ENCODE assay signal across 22 mouse cellular contexts in genomic region chr10:128629746-128630145, GRCm38 (mm10). TPM values are rescaled to one million over a fixed set of nuclear protein-coding genes. Genes with fewer than 3 reads are reported as not detected.
A peak's percentile ranks its signal among the peaks of the same experiment; 100 is the strongest.
DNase-seq lines count a peak whose midpoint lies in the region; ATAC-seq lines count a peak whose summit lies in the region.
"Had no signal": no experiment of that assay in that cellular context is flagged by ENCODE, and none has a peak within 500 bp of the region (broad histone marks: within the 10 kb centered on the region; RNA-seq: fewer than 3 reads in every experiment).

No protein-coding gene starts in this region.

- no peak for ATAC-seq in midbrain, embryonic 11.5 days (ENCODE audit: low FRiP score)
- ATAC-seq in midbrain, embryonic 14.5 days (ENCODE audit: low FRiP score, low TSS enrichment) = no peak
- peak; percentile 55 for ATAC-seq in liver, embryonic 15.5 days (ENCODE audit: insufficient read depth)
- ATAC-seq in activated CD4-positive, CD25-positive, alpha-beta regulatory T cell, adult 4 months = no peak
- ATAC-seq: forebrain, embryonic 16.5 days; hindbrain, embryonic 16.5 days had no signal

- no peak overlapping the region for H3K4me2 ChIP-seq in midbrain, embryonic 11.5 days
- H3K4me2 ChIP-seq in midbrain, embryonic 14.5 days (ENCODE audit: low read length) = no peak overlapping the region
- H3K4me2 ChIP-seq in liver, embryonic 15.5 days = peak overlapping the region; percentile 45
- H3K4me2 ChIP-seq: lung, embryonic 14.5 days; midbrain, embryonic 12.5 days; neural tube, embryonic 13.5 days had no signal

- no peak overlapping the region for H3K27ac ChIP-seq in midbrain, embryonic 11.5 days (ENCODE audit: low read depth, low read length)
- no peak overlapping the region for H3K27ac ChIP-seq in midbrain, embryonic 14.5 days (replicated peaks; ENCODE audit: low read depth, low read length)
- no peak overlapping the region; the same call in 1 of the 2 replicates for H3K27ac ChIP-seq in liver, embryonic 15.5 days (replicated peaks)
- H3K27ac ChIP-seq: layer of hippocampus, adult 2 months; midbrain, embryonic 12.5 days; neural tube, embryonic 13.5 days had no signal

- no peak overlapping the region for H3K4me3 ChIP-seq in midbrain, embryonic 11.5 days (ENCODE audit: low read depth, low read length)
- H3K4me3 ChIP-seq in midbrain, embryonic 14.5 days (replicated peaks; ENCODE audit: low read depth, low read length) = no peak overlapping the region
- no peak overlapping the region for H3K4me3 ChIP-seq in liver, embryonic 15.5 days (replicated peaks)
- H3K4me3 ChIP-seq: layer of hippocampus, adult 2 months; midbrain, embryonic 12.5 days; neural tube, embryonic 13.5 days had no signal

- peaks cover 6% of the 10 kb centered on the region for H3K36me3 ChIP-seq in midbrain, embryonic 11.5 days (ENCODE audit: control insufficient read depth, insufficient read depth, low read length)
- H3K36me3 ChIP-seq in midbrain, embryonic 14.5 days (ENCODE audit: control insufficient read depth, insufficient read depth, low read length) = peaks cover 32% of the 10 kb centered on the region
- H3K36me3 ChIP-seq in liver, embryonic 15.5 days (replicated peaks) = peaks cover 11% of the 10 kb centered on the region

- no peak overlapping the region for H3K9ac ChIP-seq in midbrain, embryonic 11.5 days (ENCODE audit: low read length)
- no peak overlapping the region for H3K9ac ChIP-seq in midbrain, embryonic 14.5 days (replicated peaks; ENCODE audit: low read length)
- no peak overlapping the region for H3K9ac ChIP-seq in liver, embryonic 15.5 days
- H3K9ac ChIP-seq: lung, embryonic 14.5 days; midbrain, embryonic 12.5 days; neural tube, embryonic 13.5 days had no signal

- peaks cover 6% of the 10 kb centered on the region for H3K4me1 ChIP-seq in midbrain, embryonic 11.5 days (ENCODE audit: control insufficient read depth, insufficient read depth, low read length)
- peaks cover 7% of the 10 kb centered on the region for H3K4me1 ChIP-seq in midbrain, embryonic 14.5 days (ENCODE audit: control insufficient read depth, insufficient read depth, low read length)
- H3K4me1 ChIP-seq in liver, embryonic 15.5 days (replicated peaks) = peaks cover 80% of the 10 kb centered on the region

- H3K27me3 ChIP-seq in midbrain, embryonic 11.5 days (ENCODE audit: control insufficient read depth, insufficient read depth, low read length) = no peaks in the 10 kb centered on the region
- H3K27me3 ChIP-seq in midbrain, embryonic 14.5 days (ENCODE audit: control insufficient read depth, insufficient read depth, low read length) = no peaks in the 10 kb centered on the region
- peaks cover 24% of the 10 kb centered on the region; the same call in 1 of the 2 replicates for H3K27me3 ChIP-seq in liver, embryonic 15.5 days
- H3K27me3 ChIP-seq: CH12.LX; midbrain, embryonic 12.5 days; neural tube, embryonic 13.5 days had no signal

- H3K9me3 ChIP-seq in midbrain, embryonic 11.5 days (ENCODE audit: control insufficient read depth, low read length) = no peaks in the 10 kb centered on the region
- no peaks in the 10 kb centered on the region for H3K9me3 ChIP-seq in midbrain, embryonic 14.5 days (ENCODE audit: control insufficient read depth, low read length)
- H3K9me3 ChIP-seq in liver, embryonic 15.5 days (replicated peaks) = no peaks in the 10 kb centered on the region
- H3K9me3 ChIP-seq: midbrain, embryonic 12.5 days; neural tube, embryonic 13.5 days had no signal

- 80% methylated on average over 2 of the region's 2 CpGs for WGBS in midbrain, embryonic 11.5 days
- 68% methylated on average over 2 of the region's 2 CpGs for WGBS in midbrain, embryonic 14.5 days
- WGBS in liver, embryonic 15.5 days (ENCODE audit: insufficient replicate concordance) = 33% methylated on average over 2 of the region's 2 CpGs

- DNase-seq in midbrain, embryonic 11.5 days (ENCODE audit: low spot score, missing footprints) = peak; percentile 68
- no peak for DNase-seq in midbrain, embryonic 14.5 days
- DNase-seq in liver = peak; percentile 51
- DNase-seq in yolk sac, embryonic 10.5 days (ENCODE audit: low spot score) = no peak
- no peak for DNase-seq in gastrocnemius, postnatal 4 days (ENCODE audit: low spot score in 2 of 2)
- DNase-seq: adrenal gland, postnatal 10 days; cerebellum, adult 9-10 months; cerebellum, postnatal 36 days; heart, postnatal 14 days; kidney, adult 18-20 months; kidney, postnatal 36 days; left cerebral cortex, postnatal 4 days; lung, embryonic 14.5 days; right cerebral cortex, postnatal 4 days had no signal

RNA-seq across cellular contexts. Expression of gene Rps26, which starts 3.2 kb away (rescaled TPM):
- polyA plus RNA-seq in midbrain, embryonic 11.5 days (2014; fragmentation: Nextera tagmentation; extraction: Ambion mirVana) = 588 and 638 TPM in 2 replicates
- 529 and 586 TPM in 2 replicates for polyA plus RNA-seq in midbrain, embryonic 14.5 days (2014; fragmentation: Nextera tagmentation; extraction: Ambion mirVana)
- 296 and 352 TPM in 2 replicates for polyA plus RNA-seq in liver, embryonic 15.5 days (2015; fragmentation: Nextera tagmentation; extraction: Ambion mirVana)
- polyA plus RNA-seq in activated CD4-positive, CD25-positive, alpha-beta regulatory T cell, adult 4 months (2017; shearing (Covaris generic)) = 1,000 to 10,000 TPM; 1,759 to 1,796 TPM
- total RNA-seq in gastrocnemius, postnatal 4 days (2021) = 100 to 1,000 TPM; 757 to 856 TPM

RNA-seq across cellular contexts. Expression of gene Ikzf4, which starts 16.0 kb away (rescaled TPM):
- polyA plus RNA-seq in midbrain, embryonic 11.5 days (2014; fragmentation: Nextera tagmentation; extraction: Ambion mirVana) = 3.8 and 4.2 TPM in 2 replicates
- polyA plus RNA-seq in midbrain, embryonic 14.5 days (2014; fragmentation: Nextera tagmentation; extraction: Ambion mirVana) = 21.2 and 23.6 TPM in 2 replicates
- 0.12 TPM in 2 replicates for polyA plus RNA-seq in liver, embryonic 15.5 days (2015; fragmentation: Nextera tagmentation; extraction: Ambion mirVana)
- 100 to 1,000 TPM; 103 to 107 TPM for polyA plus RNA-seq in activated CD4-positive, CD25-positive, alpha-beta regulatory T cell, adult 4 months (2017; shearing (Covaris generic))
- total RNA-seq in gastrocnemius, postnatal 4 days (2021) = 1 to 10 TPM in 1 of 2 experiments, under 1 TPM in 1; 0.93 to 1.4 TPM

RNA-seq across cellular contexts. Expression of gene Erbb3, which starts 40.3 kb away (rescaled TPM):
- polyA plus RNA-seq in midbrain, embryonic 11.5 days (2014; fragmentation: Nextera tagmentation; extraction: Ambion mirVana) = 0.49 and 0.77 TPM in 2 replicates
- polyA plus RNA-seq in midbrain, embryonic 14.5 days (2014; fragmentation: Nextera tagmentation; extraction: Ambion mirVana) = 0.26 and 0.47 TPM in 2 replicates
- 3.1 and 3.6 TPM in 2 replicates for polyA plus RNA-seq in liver, embryonic 15.5 days (2015; fragmentation: Nextera tagmentation; extraction: Ambion mirVana)
- polyA plus RNA-seq in activated CD4-positive, CD25-positive, alpha-beta regulatory T cell, adult 4 months (2017; shearing (Covaris generic)) = 1 to 10 TPM; 4.1 to 4.2 TPM
- total RNA-seq in gastrocnemius, postnatal 4 days (2021) = 10 to 100 TPM; 18.0 to 19.0 TPM

RNA-seq across cellular contexts. Expression of gene Suox, which starts 44.1 kb away (rescaled TPM):
- 12.5 and 12.7 TPM in 2 replicates for polyA plus RNA-seq in midbrain, embryonic 11.5 days (2014; fragmentation: Nextera tagmentation; extraction: Ambion mirVana)
- polyA plus RNA-seq in midbrain, embryonic 14.5 days (2014; fragmentation: Nextera tagmentation; extraction: Ambion mirVana) = 10.3 and 10.4 TPM in 2 replicates
- polyA plus RNA-seq in liver, embryonic 15.5 days (2015; fragmentation: Nextera tagmentation; extraction: Ambion mirVana) = 14.3 and 14.7 TPM in 2 replicates
- polyA plus RNA-seq in activated CD4-positive, CD25-positive, alpha-beta regulatory T cell, adult 4 months (2017; shearing (Covaris generic)) = 10 to 100 TPM; 15.3 to 17.9 TPM
- 10 to 100 TPM; 12.0 to 13.1 TPM for total RNA-seq in gastrocnemius, postnatal 4 days (2021)

Comparison
In these comparisons a context has a peak if more than half of its experiments do, and no peak if none do; other contexts are left out.
1. DNase-seq: peak in midbrain, embryonic 11.5 days (single experiment) and liver (single experiment); none in midbrain, embryonic 14.5 days (single experiment), yolk sac, embryonic 10.5 days (single experiment) and gastrocnemius, postnatal 4 days (0 of 2).